Mouse (Mus musculus): Measurements from ENCODE around the gene 1700123L14Rik.

GRCm38 (mm10) chr6:96178530-96178929 is 12.5 kb upstream of the 1700123L14Rik start:
- TF ChIP-seq CTCF (IDR thresholded peaks at IDR 0.05; ENCODE audit: low read depth, low read length) (no peak), POLR2A (IDR thresholded peaks at IDR 0.05; ENCODE audit: extremely low read depth, insufficient read depth, low read length) (no peak)
